Mouse (Mus musculus) heart, embryonic 13.5 days (tissue): ENCODE results near the gene Nprl3. TPM values are rescaled to one million over a fixed set of nuclear protein-coding genes. Genes with fewer than 3 reads are reported as not detected.

Source experiments
- ATAC-seq: fragments of 200-750 bp; cut with Nextera tagmentation; 2 replicates; pipeline ENCODE4 v1.8.0; 2017; ENCODE audit warnings: moderate TSS enrichment; ENCODE audit not compliant: insufficient number of reproducible peaks, low FRiP score, low TSS enrichment; ENCODE audit errors: extremely low read depth
- H3K27ac ChIP-seq: fragments of 300-500 bp; sonication (generic); replicated peaks from 2 replicates; pipeline ENCODE4 v1.5.1; 2015; ENCODE audit warnings: moderate library complexity, mild to moderate bottlenecking, inconsistent platforms
- H3K27me3 ChIP-seq: fragments of 300-500 bp; sonication (generic); replicated peaks from 2 replicates; pipeline ENCODE4 v1.6.1; 2015; ENCODE audit warnings: mild to moderate bottlenecking, inconsistent platforms
- H3K36me3 ChIP-seq: fragments of 300-500 bp; sonication (generic); 2 replicates; pipeline ENCODE4 v1.6.1; 2015; ENCODE audit warnings: mild to moderate bottlenecking, inconsistent platforms
- H3K4me1 ChIP-seq: fragments of 300-500 bp; sonication (generic); 2 replicates; pipeline ENCODE4 v1.6.1; 2015; ENCODE audit warnings: inconsistent platforms
- H3K4me2 ChIP-seq: fragments of 300-500 bp; sonication (generic); 2 replicates; pipeline ENCODE4 v1.6.1; 2015; ENCODE audit warnings: inconsistent platforms, mild to moderate bottlenecking, moderate library complexity
- H3K4me3 ChIP-seq: fragments of 300-500 bp; sonication (generic); 2 replicates; pipeline ENCODE4 v1.5.1; 2015; ENCODE audit warnings: moderate library complexity, mild to moderate bottlenecking, inconsistent platforms
- H3K9ac ChIP-seq: fragments of 300-500 bp; sonication (generic); 2 replicates; pipeline ENCODE4 v1.6.1; 2015; ENCODE audit warnings: inconsistent platforms, mild to moderate bottlenecking, moderate library complexity
- H3K9me3 ChIP-seq: fragments of 300-500 bp; sonication (generic); 2 replicates; pipeline ENCODE4 v1.6.1; 2016; ENCODE audit warnings: inconsistent platforms
- WGBS: fragments of 180-500 bp; shearing (Covaris S2); methylation state at CpG from one replicate; pipeline ENCODE4 v1.1.7; 2015; ENCODE audit warnings: mixed read lengths; 5-methylcytosine and 5-hydroxymethylcytosine counted together
- polyA plus RNA-seq: library from polyadenylated mRNA; unstranded; fragments of >200 nt; fragmentation: Nextera tagmentation; extraction: Ambion mirVana; gene quantifications from 2 replicates; pipeline ENCODE4 v1.2.1, GENCODE M21; 2015

Gene Nprl3
- polyA plus RNA-seq, 1 experiment from 2014 or later: 34.9 TPM

DNA sequence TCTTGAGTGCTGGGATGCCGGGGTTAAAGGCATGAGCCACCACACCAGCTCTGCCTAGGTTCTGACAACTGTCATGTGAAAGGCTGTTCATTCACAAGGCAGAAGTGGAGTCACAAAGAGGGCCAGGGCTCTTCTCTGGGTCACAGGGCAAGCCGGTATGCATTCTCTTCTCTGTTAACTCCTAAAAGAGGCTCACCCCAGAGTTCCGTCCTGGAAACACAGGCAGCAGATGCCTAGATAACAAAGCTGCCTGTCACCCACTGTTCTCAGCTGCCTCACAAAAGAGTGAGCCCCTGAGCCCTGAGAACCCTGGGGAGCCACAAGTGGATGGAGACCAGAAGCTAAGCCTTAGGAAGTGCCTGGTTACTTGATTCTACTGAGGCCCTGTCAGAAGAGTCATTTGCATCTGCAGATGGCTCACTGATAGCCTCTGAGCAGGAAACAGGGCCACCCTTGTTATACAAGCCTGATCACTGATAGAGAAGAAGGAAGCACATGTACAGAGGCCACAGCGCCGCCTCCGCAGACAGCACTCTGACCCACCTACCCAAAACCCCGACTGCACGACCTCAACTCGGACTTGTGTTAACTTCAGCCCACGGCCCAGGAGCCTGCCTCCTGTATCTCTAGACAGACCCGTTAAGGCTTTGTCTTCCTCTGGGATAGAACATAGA, 71.5 kb downstream of the Nprl3 start:
- H3K9ac ChIP-seq: no peak overlapping the region

DNA sequence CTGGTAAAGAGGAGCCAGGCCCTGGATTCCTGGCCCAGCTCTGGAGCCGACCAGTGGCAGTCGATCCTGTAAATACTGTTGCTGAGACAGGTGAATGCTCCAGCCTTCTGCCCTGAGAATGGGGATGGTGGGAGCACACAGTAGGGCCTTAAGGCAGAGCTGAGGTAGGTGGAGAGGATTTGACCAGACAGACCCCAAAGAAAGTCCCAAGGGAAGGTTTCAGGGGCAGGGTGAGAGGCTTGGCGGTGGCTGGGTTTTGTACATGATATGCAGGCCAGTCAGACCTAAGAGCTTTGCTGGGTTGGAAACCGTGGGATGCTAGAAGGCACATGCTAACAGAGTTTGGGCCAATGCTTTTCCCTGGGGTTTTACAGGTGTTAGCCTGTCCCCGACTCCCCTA, 72.9 kb downstream of the Nprl3 start:
- Histone ChIP-seq H3K27me3 (peaks cover 36% of the 10 kb centered on the region), H3K4me3 (no peak overlapping the region), H3K9me3 (no peaks in the 10 kb centered on the region), H3K27ac (no peak overlapping the region), H3K9ac (no peak overlapping the region), H3K4me2 (no peak overlapping the region), H3K36me3 (no peaks in the 10 kb centered on the region), H3K4me1 (peaks cover 17% of the 10 kb centered on the region; the same call in 1 of the 2 replicates)
- WGBS: 78% methylated on average over 5 of the region's 5 CpGs
- ATAC-seq: no peak

More for the DNA sequence above, 71.5 kb downstream of the Nprl3 start:
- H3K4me1 ChIP-seq: peaks cover 14% of the 10 kb centered on the region
- no peak overlapping the region for H3K4me3 ChIP-seq
- no peak overlapping the region for H3K27ac ChIP-seq
- H3K27me3 ChIP-seq: peaks cover 39% of the 10 kb centered on the region
- no peak for ATAC-seq
- 20% methylated on average over 11 of the region's 11 CpGs for WGBS
- H3K4me2 ChIP-seq: no peak overlapping the region
- H3K9me3 ChIP-seq: no peaks in the 10 kb centered on the region
- H3K36me3 ChIP-seq: no peaks in the 10 kb centered on the region

- no peaks in the 10 kb centered on the region for H3K9me3 ChIP-seq
- H3K27ac ChIP-seq: no peak overlapping the region
- no peak overlapping the region for H3K4me3 ChIP-seq
- H3K9ac ChIP-seq: no peak overlapping the region
- H3K36me3 ChIP-seq: no peaks in the 10 kb centered on the region
- H3K27me3 ChIP-seq: peaks cover 36% of the 10 kb centered on the region
- WGBS: 72% methylated on average over 10 of the region's 10 CpGs
- no peak for ATAC-seq
- H3K4me1 ChIP-seq: peaks cover 13% of the 10 kb centered on the region; the same call in 1 of the 2 replicates
- H3K4me2 ChIP-seq: no peak overlapping the region
These were observed 73.4 kb downstream of the Nprl3 start for GRCm38 (mm10) chr11:32194086-32194485.

GRCm38 (mm10) chr11:32193156-32193555, 74.4 kb downstream of the Nprl3 start:
- ATAC-seq: no peak
- no peak overlapping the region for H3K27ac ChIP-seq
- no peak overlapping the region for H3K4me3 ChIP-seq
- H3K27me3 ChIP-seq: peaks cover 30% of the 10 kb centered on the region
- no peaks in the 10 kb centered on the region for H3K36me3 ChIP-seq
- 83% methylated on average over 10 of the region's 10 CpGs for WGBS
- no peak overlapping the region for H3K4me2 ChIP-seq
- H3K4me1 ChIP-seq: peaks cover 13% of the 10 kb centered on the region; the same call in 1 of the 2 replicates
- H3K9ac ChIP-seq: no peak overlapping the region
- no peaks in the 10 kb centered on the region for H3K9me3 ChIP-seq

- Histone ChIP-seq H3K4me3 (no peak overlapping the region), H3K27me3 (peaks cover 18% of the 10 kb centered on the region), H3K9me3 (no peaks in the 10 kb centered on the region), H3K9ac (no peak overlapping the region), H3K27ac (no peak overlapping the region), H3K36me3 (no peaks in the 10 kb centered on the region), H3K4me2 (no peak overlapping the region), H3K4me1 (peaks cover 13% of the 10 kb centered on the region; the same call in 1 of the 2 replicates)
- no peak for ATAC-seq
- 66% methylated on average over 13 of the region's 13 CpGs for WGBS
These were observed 76.8 kb downstream of the Nprl3 start for GRCm38 (mm10) chr11:32190603-32191110.

- WGBS: 77% methylated on average over 9 of the region's 9 CpGs
- no peaks in the 10 kb centered on the region for H3K36me3 ChIP-seq
- H3K9ac ChIP-seq: no peak overlapping the region
- no peak overlapping the region for H3K4me2 ChIP-seq
- H3K27ac ChIP-seq: no peak overlapping the region
- peaks cover 13% of the 10 kb centered on the region; the same call in 1 of the 2 replicates for H3K4me1 ChIP-seq
- H3K27me3 ChIP-seq: peaks cover 15% of the 10 kb centered on the region
- no peak overlapping the region for H3K4me3 ChIP-seq
- ATAC-seq: no peak
- H3K9me3 ChIP-seq: no peaks in the 10 kb centered on the region
These were observed 77.4 kb downstream of the Nprl3 start for GRCm38 (mm10) chr11:32190119-32190518.

GRCm38 (mm10) chr11:32189434-32189833, 78.1 kb downstream of the Nprl3 start:
- WGBS: 57% methylated on average over 5 of the region's 5 CpGs
- Histone ChIP-seq H3K9ac (no peak overlapping the region), H3K9me3 (no peaks in the 10 kb centered on the region), H3K4me3 (no peak overlapping the region), H3K4me1 (peaks cover 13% of the 10 kb centered on the region; the same call in 1 of the 2 replicates), H3K27ac (no peak overlapping the region), H3K36me3 (no peaks in the 10 kb centered on the region), H3K27me3 (peaks cover 11% of the 10 kb centered on the region; the same call in 1 of the 2 replicates), H3K4me2 (no peak overlapping the region)
- no peak for ATAC-seq

- no peak overlapping the region for H3K4me2 ChIP-seq
- 79% methylated on average over 12 of the region's 12 CpGs for WGBS
These were observed 78.6 kb downstream of the Nprl3 start for GRCm38 (mm10) chr11:32188881-32189280.

DNA sequence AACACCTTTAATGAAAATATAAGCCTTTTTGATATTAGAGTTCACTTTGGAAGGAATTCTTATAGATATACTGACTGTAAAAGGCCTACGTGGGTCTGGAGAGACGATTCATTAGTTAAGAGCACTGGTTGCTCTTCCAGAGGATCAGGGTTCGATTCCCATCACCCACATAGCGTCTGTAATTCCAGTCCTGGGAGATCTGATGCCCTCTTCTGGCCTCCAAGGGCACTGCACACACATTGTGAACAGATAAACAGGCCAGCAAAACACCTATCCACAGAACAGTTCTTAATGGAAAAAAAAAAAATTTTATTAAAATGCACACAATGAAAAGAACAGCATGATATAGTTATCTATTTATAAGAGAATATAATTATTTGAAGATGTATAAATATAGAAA, 80.3 kb downstream of the Nprl3 start:
- no peaks in the 10 kb centered on the region for H3K9me3 ChIP-seq
- H3K4me2 ChIP-seq: no peak overlapping the region
- ATAC-seq: no peak
- WGBS: 75% methylated on average over 4 of the region's 4 CpGs
- no peaks in the 10 kb centered on the region for H3K36me3 ChIP-seq
- peaks cover 13% of the 10 kb centered on the region; the same call in 1 of the 2 replicates for H3K4me1 ChIP-seq
- H3K9ac ChIP-seq: no peak overlapping the region
- H3K4me3 ChIP-seq: no peak overlapping the region
- no peak overlapping the region for H3K27ac ChIP-seq
- H3K27me3 ChIP-seq: 0 out of 2 replicates have a peak, but pooled peaks cover 7% of the 10 kb centered on the region

More at GRCm38 (mm10) chr11:32188881-32189280, 78.6 kb downstream of the Nprl3 start:
- H3K9ac ChIP-seq: no peak overlapping the region
- no peaks in the 10 kb centered on the region for H3K36me3 ChIP-seq
- H3K4me1 ChIP-seq: peaks cover 13% of the 10 kb centered on the region; the same call in 1 of the 2 replicates
- H3K9me3 ChIP-seq: no peaks in the 10 kb centered on the region
- no peak overlapping the region for H3K4me3 ChIP-seq
- no peak for ATAC-seq
- no peak overlapping the region for H3K27ac ChIP-seq
- H3K27me3 ChIP-seq: peaks cover 9% of the 10 kb centered on the region; the same call in 1 of the 2 replicates

- WGBS: 73% methylated on average over 3 of the region's 3 CpGs
These were observed 81.5 kb downstream of the Nprl3 start for GRCm38 (mm10) chr11:32186031-32186430.

GRCm38 (mm10) chr11:32184469-32184868, 83.0 kb downstream of the Nprl3 start:
- Histone ChIP-seq H3K4me2 (no peak overlapping the region), H3K4me3 (no peak overlapping the region), H3K36me3 (no peaks in the 10 kb centered on the region), H3K27me3 (peaks cover 8% of the 10 kb centered on the region), H3K4me1 (no peaks in the 10 kb centered on the region), H3K9ac (no peak overlapping the region), H3K27ac (no peak overlapping the region), H3K9me3 (no peaks in the 10 kb centered on the region)
- no peak for ATAC-seq
- WGBS: 82% methylated on average over 8 of the region's 8 CpGs

More at GRCm38 (mm10) chr11:32186031-32186430, 81.5 kb downstream of the Nprl3 start:
- peaks cover 10% of the 10 kb centered on the region for H3K27me3 ChIP-seq
- H3K4me3 ChIP-seq: no peak overlapping the region
- no peak overlapping the region for H3K9ac ChIP-seq
- H3K9me3 ChIP-seq: no peaks in the 10 kb centered on the region
- no peak overlapping the region for H3K4me2 ChIP-seq
- no peak overlapping the region for H3K27ac ChIP-seq
- ATAC-seq: no peak
- peaks cover 8% of the 10 kb centered on the region; the same call in 1 of the 2 replicates for H3K4me1 ChIP-seq
- H3K36me3 ChIP-seq: no peaks in the 10 kb centered on the region
